Mouse (Mus musculus) 3134 (cell line): Measurements from ENCODE around the gene Ddb1.

Experiments
- DNase-seq: peaks from one replicate; pipeline ENCODE4 v3.0.0-alpha.2; 2011; ENCODE audit warnings: low spot score; ENCODE audit not compliant: insufficient read length; ENCODE audit errors: extremely low read depth

The Ddb1 gene

GRCm38 (mm10) chr19:10590301-10590700 is 14.8 kb upstream of the Ddb1 start:
- DNase-seq = no peak

- DNase-seq = no peak
These were observed 13.3 kb upstream of the Ddb1 start for GRCm38 (mm10) chr19:10591659-10592377.

- no peak for DNase-seq
These were observed 6.9 kb upstream of the Ddb1 start for GRCm38 (mm10) chr19:10598188-10598587.

- no peak for DNase-seq
These were observed 5.5 kb upstream of the Ddb1 start for GRCm38 (mm10) chr19:10599648-10600047.

GRCm38 (mm10) chr19:10602247-10602769 is 2.8 kb upstream of the Ddb1 start:
- DNase-seq = peak; percentile 48

GRCm38 (mm10) chr19:10602787-10603186 is 2.3 kb upstream of the Ddb1 start:
- peak; percentile 68 for DNase-seq

- no peak for DNase-seq
These were observed 1.2 kb upstream of the Ddb1 start for GRCm38 (mm10) chr19:10603660-10604523.

GRCm38 (mm10) chr19:10604534-10604933 is 593 bp upstream of the Ddb1 start:
- no peak for DNase-seq

GRCm38 (mm10) chr19:10605901-10606622 is 935 bp downstream of the Ddb1 start:
- DNase-seq = no peak

- DNase-seq = no peak
These were observed 3.6 kb downstream of the Ddb1 start for GRCm38 (mm10) chr19:10608573-10609240.

- no peak for DNase-seq
These were observed 29.2 kb downstream of the Ddb1 start, which contains the start of gene Vwce for GRCm38 (mm10) chr19:10634106-10634871. Gene Vwce (plus strand): TSS chr19:10634213.

GRCm38 (mm10) chr19:10634872-10635318 is 29.8 kb downstream of the Ddb1 start:
- no peak for DNase-seq

GRCm38 (mm10) chr19:10637840-10638239 is 32.7 kb downstream of the Ddb1 start:
- DNase-seq = no peak

GRCm38 (mm10) chr19:10640080-10640479 is 35.0 kb downstream of the Ddb1 start:
- DNase-seq = no peak

GRCm38 (mm10) chr19:10640589-10641378 is 35.7 kb downstream of the Ddb1 start:
- DNase-seq = no peak

- peak; percentile 33 for DNase-seq
These were observed 40.5 kb downstream of the Ddb1 start for GRCm38 (mm10) chr19:10645616-10646015.

- DNase-seq = no peak
These were observed 43.0 kb downstream of the Ddb1 start for GRCm38 (mm10) chr19:10648156-10648555.

GRCm38 (mm10) chr19:10656058-10656457 is 50.9 kb downstream of the Ddb1 start:
- no peak for DNase-seq

- DNase-seq = no peak
These were observed 52.6 kb downstream of the Ddb1 start for GRCm38 (mm10) chr19:10657742-10658141.
